Mouse (Mus musculus): ENCODE data around the gene Sapcd1.
"Not testable (repeated sequence)": the region's sequence is repeated elsewhere in the genome, so short reads cannot be mapped to it uniquely, and the experiment has no call there.

Gene Sapcd1

DNA sequence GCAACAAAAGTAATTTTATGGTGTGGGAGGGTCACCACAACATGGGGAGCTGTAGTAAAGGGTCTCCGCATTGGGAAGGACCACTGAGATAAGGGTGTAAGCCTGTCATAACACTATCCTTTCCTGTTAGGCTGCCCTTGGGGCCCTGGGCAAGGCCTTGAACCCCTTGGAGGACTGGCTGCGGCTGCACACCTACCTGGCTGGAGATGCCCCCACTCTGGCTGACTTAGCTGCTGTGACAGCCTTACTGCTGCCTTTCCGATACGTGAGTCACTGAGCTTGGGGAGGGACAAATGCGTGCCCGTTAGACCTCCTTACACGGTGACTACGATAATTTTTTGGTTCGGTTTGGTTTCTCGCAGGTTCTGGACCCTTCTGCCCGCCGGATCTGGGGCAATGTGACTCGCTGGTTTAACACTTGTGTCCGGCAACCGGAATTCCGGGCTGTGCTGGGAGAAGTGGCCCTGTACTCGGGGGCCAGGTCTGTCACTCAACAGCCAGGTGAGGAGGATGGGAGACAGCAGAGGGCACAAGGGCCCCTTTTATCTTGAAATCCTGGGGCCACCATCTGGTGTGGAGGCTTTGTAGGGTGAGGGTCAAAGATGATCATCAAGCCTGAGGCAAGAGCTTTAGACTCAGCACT lies 23.6 kb downstream of the Sapcd1 start:
- DNase-seq: no peak

DNA sequence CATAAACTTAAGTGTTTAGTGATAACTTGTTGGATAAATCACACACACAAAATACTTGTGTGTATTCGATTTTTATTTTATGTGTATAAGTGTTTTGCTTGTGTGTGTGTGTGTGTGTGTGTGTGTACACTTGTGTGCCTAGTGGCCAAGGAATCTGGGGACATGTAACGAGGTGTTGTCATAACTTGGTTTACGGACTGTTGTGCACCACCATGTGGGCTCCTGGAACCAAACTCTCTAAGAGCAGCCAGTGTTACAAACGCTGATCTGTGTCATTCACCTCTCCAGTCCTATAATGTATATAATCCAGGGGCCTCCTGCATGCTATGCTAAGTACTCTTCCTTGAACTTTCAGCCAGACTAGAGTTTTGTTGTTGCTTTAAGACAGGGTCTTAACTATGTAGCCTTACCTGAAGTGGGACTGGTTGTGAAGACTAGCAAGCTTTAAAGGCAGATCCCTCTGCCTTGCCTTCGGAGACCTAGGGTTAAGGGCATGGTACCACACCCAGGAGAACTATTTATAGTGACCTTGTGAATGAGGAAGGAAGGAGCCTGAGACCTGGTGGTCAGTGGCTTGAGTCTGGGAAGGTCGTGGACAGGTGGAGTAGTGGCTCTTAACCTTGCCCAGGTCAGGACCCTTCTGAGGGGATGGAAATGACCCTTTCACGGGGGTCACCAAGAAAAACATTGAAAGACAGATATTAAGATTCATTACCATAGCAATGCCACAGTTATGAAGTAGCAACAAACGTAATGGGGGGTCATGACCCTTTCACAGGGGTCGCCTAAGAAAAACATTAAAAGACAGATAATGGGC lies 24.6 kb downstream of the Sapcd1 start:
- no peak for DNase-seq

DNA sequence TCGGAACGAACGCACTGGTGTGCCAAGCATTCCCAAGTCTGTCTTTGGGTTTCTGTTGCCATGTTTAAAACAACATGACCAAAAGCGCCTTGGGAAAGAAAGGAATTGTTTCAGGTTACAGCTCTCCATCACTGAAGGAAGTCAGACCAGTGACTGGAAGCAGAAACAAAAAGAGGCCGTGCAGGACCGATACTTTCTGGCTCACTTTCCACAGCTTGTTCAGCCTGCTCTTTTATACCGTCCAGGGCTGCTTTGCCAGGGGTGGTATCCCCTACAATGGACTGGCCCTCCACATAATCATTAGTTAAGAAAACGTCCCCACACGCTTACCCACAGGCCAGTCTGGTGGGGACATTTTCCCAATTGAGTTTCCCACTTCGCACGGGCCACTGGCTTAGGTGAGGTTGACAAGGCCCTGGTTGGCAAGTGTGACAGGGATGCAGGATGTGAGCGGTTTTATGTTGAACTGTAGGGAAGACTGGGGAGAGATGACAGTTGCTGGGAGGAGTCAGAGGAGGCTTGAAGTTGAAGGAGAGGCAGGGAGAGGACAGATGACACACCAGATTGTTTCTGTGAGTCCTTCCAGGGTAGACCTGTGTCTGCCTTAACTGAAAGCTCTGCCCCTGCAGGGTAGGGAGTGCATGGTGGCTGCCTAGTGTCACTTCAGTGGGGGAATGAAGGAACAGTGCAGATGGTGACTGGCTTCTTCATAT lies 25.5 kb downstream of the Sapcd1 start:
- no peak for DNase-seq

DNA sequence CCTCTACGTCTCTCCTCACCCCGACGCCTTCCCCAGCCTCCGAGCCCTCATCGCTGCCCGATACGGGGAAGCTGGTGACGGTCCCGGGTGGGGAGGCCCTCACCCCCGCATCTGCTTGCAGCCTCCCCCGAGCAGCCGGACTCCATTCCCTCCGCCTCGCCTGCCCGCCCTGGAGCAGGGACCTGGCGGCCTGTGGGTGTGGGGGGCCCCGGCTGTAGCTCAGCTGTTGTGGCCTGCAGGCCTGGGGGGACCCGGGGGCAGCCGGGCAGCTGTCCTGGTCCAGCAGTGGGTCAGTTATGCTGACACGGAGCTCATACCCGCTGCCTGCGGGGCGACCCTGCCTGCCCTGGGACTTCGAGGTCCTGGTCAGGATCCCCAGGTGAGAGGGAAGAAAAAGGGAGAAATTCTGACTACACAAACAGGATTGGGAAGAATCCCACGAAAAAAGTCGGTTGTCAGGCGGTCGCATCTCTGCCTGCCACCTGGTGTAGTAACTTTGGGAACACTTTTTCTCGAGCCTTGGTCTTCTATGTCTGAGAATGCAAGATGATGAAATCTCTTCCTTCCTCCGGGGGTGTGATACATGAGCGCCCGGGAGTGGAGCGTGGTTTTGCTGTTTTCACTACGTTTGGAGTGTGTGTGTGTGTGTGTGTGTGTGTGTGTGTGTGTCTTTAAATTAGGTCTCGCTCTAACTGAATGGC lies 26.2 kb downstream of the Sapcd1 start:
- DNase-seq: peak in 1 of 2 experiments; percentile 42

DNA sequence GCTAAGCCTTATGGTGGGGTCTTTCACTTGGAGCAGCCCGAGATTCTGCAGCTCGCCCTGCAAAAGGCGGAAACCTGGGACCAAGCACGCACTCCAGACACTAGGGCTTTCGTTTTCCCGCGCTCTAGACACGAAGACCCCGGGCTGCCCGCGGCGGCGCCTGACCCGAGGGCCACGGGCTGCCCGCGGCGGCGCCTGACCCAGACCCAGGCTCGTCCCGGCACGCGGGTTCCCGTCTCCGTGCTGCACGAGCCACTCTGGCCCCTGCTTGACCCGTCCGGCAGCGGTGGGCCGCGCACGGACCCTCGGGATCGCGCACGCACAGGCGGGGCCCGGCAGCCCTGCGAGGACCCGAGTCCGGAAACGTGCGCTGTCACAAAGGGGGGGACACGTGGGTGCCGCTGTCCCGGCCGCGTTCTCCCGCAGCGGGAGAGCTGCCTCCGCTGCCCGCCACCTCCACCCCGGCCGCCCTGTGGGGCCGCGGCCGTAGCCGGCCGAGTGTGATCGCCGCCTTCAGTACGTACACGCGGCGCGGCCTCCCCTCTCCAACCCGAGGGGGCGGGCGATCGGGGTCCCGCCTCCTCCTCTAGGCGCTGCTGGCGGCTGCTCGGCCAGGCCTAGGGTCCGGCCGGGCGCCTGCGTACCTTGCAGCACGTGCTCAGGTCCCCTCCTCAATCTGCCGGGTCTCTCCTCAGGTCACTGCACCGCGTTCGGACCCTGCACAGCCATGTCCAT lies 26.9 kb downstream of the Sapcd1 start, which contains the start of gene Vars:
Gene Vars, plus strand, starts transcription at position 271 of the 735 bp plus-strand sequence.
- peak; percentile 85 to 86 for DNase-seq

DNA sequence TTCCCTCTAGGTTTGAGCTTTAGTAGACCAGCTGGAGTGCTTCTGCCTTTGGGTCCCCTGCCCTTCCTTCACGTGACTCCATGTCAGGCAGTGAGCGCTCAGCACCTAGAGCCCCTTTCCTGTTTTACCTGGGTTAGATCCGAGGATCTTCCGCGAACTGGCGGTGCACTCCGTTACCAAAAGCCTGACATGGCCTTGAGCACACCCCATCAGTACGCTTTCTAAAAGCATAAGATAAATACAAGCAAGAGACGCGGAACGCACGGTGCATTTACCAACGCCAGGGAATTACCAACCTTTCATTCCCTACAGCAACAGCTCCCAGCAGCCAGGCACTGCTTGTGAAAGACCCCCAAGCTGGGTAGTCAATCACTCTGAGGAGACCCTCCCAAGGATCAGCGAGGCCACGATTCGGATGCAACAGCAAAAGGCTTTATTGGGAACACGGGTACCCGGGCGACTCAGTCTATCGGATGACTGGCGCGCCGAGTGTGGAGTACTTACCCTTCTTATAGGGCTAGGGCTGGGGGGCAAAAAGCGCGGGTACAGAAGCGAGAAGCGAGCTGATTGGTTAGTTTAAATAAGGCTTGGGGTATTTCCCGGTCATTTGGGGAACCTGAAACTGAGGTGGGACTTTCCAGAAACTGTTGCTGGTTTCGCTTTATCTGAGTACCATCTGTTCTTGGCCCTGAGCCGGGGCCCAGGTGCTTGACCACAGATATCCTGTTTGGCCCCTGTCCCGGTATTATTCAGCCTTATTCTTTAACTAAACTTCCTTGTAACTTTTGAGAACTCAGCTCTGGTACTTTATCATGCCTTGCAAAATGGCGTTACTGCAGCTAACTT lies 27.7 kb downstream of the Sapcd1 start:
- DNase-seq: not testable (repeated sequence)

DNA sequence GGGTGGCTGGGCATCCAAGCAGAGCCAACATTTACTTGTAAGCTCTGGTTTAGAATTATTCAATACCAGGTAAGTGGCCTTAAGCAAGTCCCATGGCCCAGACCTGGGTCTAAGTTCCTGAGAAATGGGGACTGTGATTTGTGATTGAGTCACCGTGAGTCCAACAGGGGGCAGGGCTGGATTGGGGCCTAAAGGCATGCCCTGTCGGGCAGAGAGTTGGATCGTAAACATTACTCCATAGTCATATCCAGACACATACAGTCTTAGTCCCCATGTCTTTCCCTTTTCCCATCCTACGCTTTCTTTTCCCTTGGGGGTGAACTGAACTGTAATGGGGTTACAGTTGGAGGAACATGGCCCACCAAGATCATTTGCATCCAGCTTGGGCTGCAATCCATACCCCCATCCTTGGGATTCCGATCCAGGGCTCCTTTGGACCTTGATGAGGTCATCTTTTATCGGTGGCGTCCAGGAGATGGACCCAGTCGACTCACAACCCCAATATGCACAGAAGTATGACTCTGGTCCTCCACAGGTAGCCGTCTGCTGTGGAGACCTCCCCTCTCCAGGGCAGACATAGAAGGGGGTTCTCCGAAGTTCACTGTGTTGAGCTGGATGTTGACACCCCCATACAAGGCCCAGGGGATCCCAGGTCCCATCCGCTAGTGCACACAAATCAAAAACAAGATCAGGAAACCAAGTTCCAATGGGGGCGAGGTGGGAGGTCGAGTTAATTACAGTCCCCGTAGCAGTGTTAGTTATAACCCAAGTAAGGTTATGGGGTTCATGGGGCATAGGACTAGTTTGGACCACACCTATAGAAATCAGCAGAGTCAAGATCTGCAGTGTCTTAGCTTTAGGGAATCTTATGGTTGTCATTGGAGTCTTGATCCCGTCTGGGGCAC lies 29.0 kb downstream of the Sapcd1 start:
- no peak for DNase-seq

DNA sequence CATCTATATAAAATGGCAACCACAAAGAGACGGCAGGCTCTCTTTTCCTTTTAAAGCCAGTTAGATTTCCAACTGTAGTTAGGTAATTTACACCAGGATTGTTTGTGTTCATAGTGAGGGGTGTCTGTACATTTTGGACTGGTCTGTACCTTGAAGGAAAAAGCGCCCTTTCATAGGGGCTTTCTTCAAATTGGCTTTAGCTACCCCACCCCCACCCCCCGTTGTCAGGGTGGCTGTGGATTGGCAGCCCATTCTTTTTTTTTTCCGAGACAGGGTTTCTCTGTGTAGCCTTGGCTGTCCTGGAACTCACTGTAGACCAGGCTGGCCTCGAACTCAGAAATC lies 30.7 kb downstream of the Sapcd1 start:
- DNase-seq: no peak

DNA sequence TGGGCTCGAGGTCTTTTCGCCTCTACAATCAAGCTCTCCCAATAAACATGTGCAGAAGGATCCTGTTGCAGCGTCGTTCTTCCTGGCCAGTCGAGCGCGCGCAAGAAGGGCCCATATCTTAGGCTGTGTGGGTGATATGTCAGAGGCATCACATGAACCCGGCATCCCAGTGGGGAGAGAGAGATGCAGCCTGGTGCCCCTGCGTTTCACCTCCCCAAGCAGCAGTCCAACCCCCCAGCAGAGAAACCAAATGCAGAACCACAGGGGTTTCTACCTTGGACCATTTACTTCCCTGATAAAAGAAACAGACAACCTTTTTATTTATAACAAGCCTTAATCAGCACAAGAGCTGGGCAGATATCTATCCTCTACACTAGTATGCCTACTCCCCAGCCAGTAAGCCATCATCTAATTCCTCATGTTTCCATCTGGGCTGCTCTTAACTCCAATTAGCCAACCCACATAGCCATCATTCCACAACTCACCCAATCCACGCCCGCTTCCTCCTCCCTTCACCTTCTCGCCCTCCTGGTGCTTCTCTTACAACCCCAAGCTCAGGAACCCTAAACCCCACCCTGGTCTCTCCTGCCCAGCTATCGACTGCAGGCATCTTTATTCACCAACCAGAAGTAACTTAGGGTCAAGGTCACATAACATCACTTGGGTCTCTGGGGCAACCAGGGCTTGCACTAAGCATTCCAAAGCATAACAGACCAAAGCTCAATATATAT lies 31.2 kb downstream of the Sapcd1 start:
- DNase-seq: no peak

DNA sequence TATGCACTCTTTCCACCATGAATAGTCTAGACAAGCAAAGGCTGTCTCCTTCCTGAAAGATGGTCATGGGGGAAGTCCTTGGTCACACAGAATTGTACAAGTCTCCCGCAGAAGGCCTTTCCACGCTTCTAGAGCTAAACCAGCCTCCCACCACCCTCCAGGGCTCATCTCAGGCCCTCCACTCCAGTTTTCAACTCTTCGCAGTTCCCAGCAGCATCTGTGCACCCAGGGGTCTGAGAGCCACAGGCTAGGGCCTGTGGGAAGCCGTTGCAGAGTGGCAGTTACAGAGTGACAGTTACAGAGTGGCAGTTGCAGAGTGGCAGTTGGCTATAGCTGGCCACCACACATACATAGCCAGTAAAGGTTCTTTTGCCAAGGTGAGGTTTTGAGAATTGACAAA lies 31.9 kb downstream of the Sapcd1 start:
- not testable (repeated sequence) for DNase-seq

DNA sequence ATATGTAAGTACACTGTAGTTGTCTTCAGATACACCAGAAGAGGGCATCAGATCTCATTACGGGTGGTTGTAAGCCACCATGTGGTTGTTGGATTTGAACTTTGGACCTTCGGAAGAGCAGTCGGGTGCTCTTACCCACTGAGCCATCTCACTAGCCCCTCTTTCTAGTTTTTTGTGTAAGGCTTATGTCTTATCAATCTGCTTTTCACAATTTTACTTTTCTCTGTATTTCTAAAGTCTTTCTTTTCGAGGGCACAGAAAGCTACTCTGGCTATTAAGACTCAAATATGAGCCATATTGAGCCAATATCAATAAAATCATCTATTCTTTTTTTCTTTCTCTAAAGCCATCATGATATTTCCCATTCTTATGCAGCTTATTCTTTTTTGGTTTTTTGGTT lies 32.6 kb downstream of the Sapcd1 start:
- not testable (repeated sequence) for DNase-seq

DNA sequence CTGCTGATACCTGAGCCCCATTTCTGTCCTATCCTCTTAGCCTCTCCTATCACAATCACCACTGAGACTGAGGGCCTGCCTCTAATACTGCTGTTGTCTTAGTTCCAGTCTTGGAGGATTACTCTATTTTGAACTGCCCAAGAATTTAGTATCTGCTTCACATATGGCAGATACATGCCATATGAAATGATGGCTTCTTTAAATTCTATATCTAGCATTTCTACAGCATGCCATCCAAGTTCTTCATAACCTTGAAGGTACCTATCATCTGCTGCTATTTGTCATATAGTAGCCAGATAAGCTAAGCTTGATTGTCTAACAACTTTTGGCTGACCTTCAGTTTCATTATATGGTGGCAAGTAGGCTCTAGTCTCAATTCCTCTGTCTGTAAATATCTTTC lies 33.1 kb downstream of the Sapcd1 start:
- DNase-seq: no peak

DNA sequence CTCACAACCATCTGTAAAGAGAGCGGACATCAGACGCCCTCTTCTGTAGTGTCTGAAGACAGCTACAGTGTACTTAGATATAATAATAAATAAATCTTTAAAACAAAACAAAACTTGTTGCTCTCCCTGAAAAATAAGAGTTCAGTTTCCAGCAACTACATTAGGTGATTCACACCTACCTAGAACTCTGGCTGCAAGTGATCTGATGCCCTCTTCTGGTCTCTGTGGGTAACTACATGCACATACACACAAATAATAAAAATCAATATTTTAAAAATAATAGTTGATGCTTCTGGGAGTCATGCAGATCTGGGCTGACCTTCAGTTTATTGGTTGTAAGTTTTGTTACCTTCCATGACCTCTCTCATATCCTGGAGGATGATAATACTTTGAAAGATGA lies 43.6 kb downstream of the Sapcd1 start:
- no peak for DNase-seq

DNA sequence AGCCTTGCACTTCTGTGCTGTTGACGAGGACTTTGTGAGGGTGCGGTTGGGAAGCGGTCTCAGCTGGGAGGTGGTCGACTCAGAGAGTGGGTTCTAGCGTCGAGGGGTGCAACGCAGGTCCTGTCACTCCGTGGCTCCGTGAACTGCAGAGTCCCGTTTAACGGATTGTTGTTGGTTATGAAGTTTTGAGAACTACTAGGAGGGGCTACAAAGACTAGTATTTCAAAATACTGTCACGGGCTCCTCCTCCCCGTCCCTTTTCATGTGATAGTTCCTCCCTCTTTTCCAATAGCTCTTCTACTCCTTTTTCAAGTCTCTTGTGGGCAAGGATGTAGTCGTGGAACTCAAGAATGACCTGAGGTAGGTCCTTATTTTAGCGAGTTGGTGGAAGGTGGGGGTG lies 45.5 kb downstream of the Sapcd1 start:
- no peak for DNase-seq

DNA sequence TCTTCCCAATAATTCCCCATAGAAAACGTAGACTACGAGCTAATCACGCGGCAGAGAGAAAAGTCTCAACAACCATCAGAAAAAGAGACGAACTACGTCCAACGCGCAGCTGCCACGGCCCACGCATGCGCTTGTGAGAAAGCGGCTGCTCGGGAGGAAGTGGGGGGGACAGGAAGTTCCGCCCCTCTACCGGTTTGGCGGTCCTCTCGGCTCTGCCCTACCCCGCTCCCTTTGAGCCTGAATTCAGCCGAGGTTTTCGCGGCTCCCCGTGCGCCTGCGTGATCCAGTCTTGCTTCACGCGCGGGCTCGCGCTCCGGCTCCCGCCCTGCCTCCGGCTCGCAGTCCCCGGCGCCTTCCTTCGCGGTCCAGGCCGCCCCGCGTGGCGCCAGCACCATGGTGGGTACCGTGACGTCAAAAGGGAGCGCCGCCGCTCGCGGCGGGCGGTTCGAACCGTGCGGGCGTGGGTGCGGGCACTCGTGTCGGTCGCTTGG lies 46.1 kb downstream of the Sapcd1 start, which contains the start of gene Lsm2:
Gene Lsm2, plus strand, starts transcription at position 173 of the 491 bp plus-strand sequence.
- peak; percentile 93 for DNase-seq

DNA sequence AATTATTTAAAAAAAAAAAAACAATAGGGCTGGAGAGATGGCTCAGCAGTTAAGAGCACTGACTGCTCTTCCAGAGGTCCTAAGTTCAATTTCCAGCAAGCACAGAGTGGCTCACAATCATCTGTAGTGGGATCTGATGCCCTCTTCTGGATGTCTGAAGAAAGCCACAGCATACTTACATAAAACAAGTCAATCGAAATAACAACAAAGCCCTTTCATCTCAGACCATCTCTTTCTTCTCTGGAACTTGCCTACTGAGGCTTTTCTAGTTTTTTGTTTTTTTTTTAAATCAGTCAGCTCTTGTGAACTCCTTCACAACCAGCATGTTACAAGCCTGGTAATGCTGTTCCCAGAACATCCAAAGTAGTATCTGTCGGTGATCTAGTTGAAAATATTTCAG lies 47.2 kb downstream of the Sapcd1 start:
- DNase-seq: peak in 1 of 2 experiments; percentile 61

DNA sequence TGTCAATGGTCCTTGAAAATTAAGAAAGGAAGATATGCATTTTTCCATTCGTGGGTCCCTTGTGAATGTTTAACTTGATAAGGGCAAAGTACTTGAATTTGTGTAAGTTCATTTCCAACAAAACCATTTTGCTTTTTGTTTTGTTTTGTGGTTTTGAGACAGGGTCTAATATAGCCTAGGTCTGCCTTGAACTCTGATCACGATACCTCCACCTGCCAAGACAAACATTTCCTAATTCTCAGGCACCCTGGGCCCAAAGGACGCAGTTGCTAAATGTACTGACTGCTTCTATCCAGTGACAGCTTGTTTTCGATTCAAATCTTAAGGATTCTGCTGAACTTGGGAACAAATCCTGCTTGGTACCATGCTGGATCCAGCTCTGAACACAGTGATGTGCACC lies 48.2 kb downstream of the Sapcd1 start:
- DNase-seq: no peak

DNA sequence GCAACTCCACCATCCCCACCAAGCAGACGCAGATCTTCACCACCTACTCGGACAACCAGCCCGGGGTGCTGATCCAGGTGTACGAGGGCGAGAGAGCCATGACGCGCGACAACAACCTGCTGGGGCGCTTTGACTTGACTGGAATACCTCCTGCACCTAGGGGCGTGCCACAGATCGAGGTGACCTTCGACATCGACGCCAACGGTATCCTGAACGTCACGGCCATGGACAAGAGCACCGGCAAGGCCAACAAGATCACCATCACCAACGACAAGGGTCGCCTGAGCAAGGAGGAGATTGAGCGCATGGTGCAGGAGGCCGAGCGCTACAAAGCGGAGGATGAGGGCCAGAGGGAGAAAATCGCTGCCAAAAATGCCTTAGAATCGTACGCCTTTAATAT lies 49.6 kb downstream of the Sapcd1 start:
- no peak for DNase-seq

DNA sequence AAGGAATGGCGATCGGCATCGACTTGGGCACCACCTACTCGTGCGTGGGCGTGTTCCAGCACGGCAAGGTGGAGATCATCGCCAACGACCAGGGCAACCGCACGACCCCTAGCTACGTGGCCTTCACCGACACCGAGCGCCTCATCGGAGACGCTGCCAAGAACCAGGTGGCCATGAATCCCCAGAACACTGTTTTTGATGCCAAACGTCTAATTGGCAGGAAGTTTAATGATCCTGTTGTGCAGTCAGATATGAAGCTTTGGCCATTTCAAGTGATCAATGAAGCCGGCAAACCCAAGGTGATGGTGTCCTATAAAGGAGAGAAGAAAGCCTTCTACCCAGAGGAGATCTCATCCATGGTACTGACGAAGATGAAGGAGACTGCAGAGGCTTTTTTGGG lies 50.8 kb downstream of the Sapcd1 start:
- no peak for DNase-seq
